Mouse (Mus musculus) liver, postnatal 0 days (tissue): Measurements from ENCODE around the gene Trim67. TPM values are rescaled to one million over a fixed set of nuclear protein-coding genes. Genes with fewer than 3 reads are reported as not detected.

Source experiments
- ATAC-seq: fragments of 200-750 bp; cut with Nextera tagmentation; 2 replicates; pipeline ENCODE4 v1.8.0; 2017; ENCODE audit warnings: mild to moderate bottlenecking, moderate library complexity
- DNase-seq: peaks from one replicate; pipeline ENCODE4 v3.0.0-alpha.2; 2016
- H3K27ac ChIP-seq: fragments of 300-500 bp; sonication (generic); 2 replicates; pipeline ENCODE4 v1.5.1; 2014; ENCODE audit warnings: antibody characterized with exemption, moderate library complexity, mild to moderate bottlenecking, low read depth
- H3K27me3 ChIP-seq: fragments of 300-500 bp; sonication (generic); 2 replicates; pipeline ENCODE4 v1.6.1; 2014; ENCODE audit warnings: low read length, control low read depth, mixed read lengths; ENCODE audit not compliant: insufficient read depth
- H3K36me3 ChIP-seq: fragments of 300-500 bp; sonication (generic); replicated peaks from 2 replicates; pipeline ENCODE4 v1.6.1; 2014; ENCODE audit warnings: mild to moderate bottlenecking, control low read depth, low read length, moderate library complexity, mixed read lengths; ENCODE audit not compliant: insufficient read depth
- H3K4me1 ChIP-seq: fragments of 300-500 bp; sonication (generic); 2 replicates; pipeline ENCODE4 v1.6.1; 2014; ENCODE audit warnings: antibody characterized with exemption, mild to moderate bottlenecking, control low read depth; ENCODE audit not compliant: insufficient read depth
- H3K4me2 ChIP-seq: fragments of 300-500 bp; sonication (generic); 2 replicates; pipeline ENCODE4 v1.6.1; 2014; ENCODE audit warnings: low read depth, mild to moderate bottlenecking, low read length, moderate library complexity, mixed read lengths
- H3K4me3 ChIP-seq: fragments of 300-500 bp; sonication (generic); 2 replicates; pipeline ENCODE4 v1.5.1; 2014; ENCODE audit warnings: low read depth, low read length
- H3K9ac ChIP-seq: fragments of 300-500 bp; sonication (generic); replicated peaks from 2 replicates; pipeline ENCODE4 v1.6.1; 2014; ENCODE audit warnings: mild to moderate bottlenecking, moderate library complexity
- H3K9me3 ChIP-seq: fragments of 300-500 bp; sonication (generic); 2 replicates; pipeline ENCODE4 v1.6.1; 2016; ENCODE audit warnings: mild to moderate bottlenecking, control low read depth, low read length, mixed read lengths
- CTCF ChIP-seq: sonication (generic); IDR thresholded peaks from 2 replicates; pipeline ENCODE4 v1.5.1; 2016; ENCODE audit warnings: antibody characterized with exemption, low read depth
- EP300 ChIP-seq: IDR thresholded peaks from 2 replicates; pipeline ENCODE4 v1.6.1; 2016; ENCODE audit warnings: antibody characterized with exemption, low read depth, mild to moderate bottlenecking
- WGBS: fragments of 180-500 bp; shearing (Covaris S2); extraction: QIAGEN DNeasy Blood & Tissue Kit; methylation state at CpG from one replicate; pipeline ENCODE4 v1.1.7; 2014; ENCODE audit not compliant: insufficient replicate concordance; 5-methylcytosine and 5-hydroxymethylcytosine counted together
- polyA plus RNA-seq: library from polyadenylated mRNA; unstranded; fragments of >200 nt; fragmentation: Nextera tagmentation; extraction: Ambion mirVana; gene quantifications from 2 replicates; pipeline ENCODE4 v1.2.1, GENCODE M21; 2015

Trim67 gene
- polyA plus RNA-seq: 0.05 and 0.06 TPM in 2 replicates

DNA sequence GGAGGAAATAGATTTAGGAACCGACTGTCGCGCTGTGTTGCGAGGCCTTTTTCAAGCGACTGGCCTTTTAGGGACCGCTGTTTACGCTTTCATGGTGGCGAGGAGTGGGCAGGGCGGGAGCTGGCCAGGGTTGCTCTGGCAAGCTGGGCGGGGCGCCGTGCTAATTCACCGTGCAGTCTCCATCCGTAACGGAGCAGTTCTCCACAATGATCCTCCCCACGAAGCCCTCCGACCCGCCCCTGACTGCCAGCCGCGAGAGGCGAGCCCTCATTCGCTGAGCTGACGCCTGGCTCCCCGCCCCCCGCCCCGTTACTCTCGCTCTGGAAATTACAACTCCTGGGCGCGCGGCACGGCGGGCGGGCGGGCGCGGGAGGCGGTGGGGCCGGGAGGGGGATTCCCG is at the start of gene Trim67:
Gene Trim67 (plus strand): TSS at position 385 of the 400 bp plus-strand sequence.
- no peaks in the 10 kb centered on the region for H3K36me3 ChIP-seq
- WGBS: under 1% methylated on average over 31 of the region's 39 CpGs
- H3K4me2 ChIP-seq: peak within 1 kb of the TSS; percentile 76
- peaks cover 25% of the 10 kb centered on the region for H3K4me1 ChIP-seq
- H3K27me3 ChIP-seq: peaks cover 55% of the 10 kb centered on the region
- TF ChIP-seq EP300 (no peak), CTCF (no peak)
- peak within 1 kb of the TSS; percentile 49 for H3K4me3 ChIP-seq
- H3K9me3 ChIP-seq: no peaks in the 10 kb centered on the region
- no peak within 1 kb of the TSS for H3K27ac ChIP-seq
- DNase-seq (peak; percentile 27), ATAC-seq (peak; percentile 25)
- no peak within 1 kb of the TSS for H3K9ac ChIP-seq

DNA sequence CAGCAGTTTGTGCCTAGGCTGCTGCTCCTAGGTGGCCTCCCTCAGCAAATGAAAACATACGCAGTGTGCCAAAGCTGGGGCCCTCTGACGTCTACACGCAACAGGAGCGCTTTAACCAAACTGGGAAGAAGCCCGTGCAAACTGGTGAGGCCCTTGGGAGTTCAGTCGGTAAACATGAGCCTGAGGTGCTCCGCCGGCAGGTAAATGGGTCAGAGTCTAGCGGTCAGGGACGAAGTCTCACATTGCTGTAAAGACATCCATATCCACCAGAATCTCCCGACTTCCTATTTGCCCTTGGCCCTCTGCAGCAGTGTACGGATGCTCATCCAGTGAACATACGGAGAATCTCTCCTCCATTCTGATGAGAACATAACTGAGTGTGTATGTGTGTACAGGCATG is 46.2 kb upstream of the Trim67 start:
- 58% methylated on average over 13 of the region's 13 CpGs for WGBS
- ATAC-seq: peak; percentile 22; the same call in 1 of the 2 replicates
- H3K9me3 ChIP-seq: no peaks in the 10 kb centered on the region
- no peak for DNase-seq
- TF ChIP-seq CTCF (no peak), EP300 (no peak)
- no peak overlapping the region for H3K9ac ChIP-seq
- H3K4me1 ChIP-seq: peaks cover 24% of the 10 kb centered on the region
- no peak overlapping the region for H3K27ac ChIP-seq
- H3K27me3 ChIP-seq: peaks cover 19% of the 10 kb centered on the region
- H3K4me2 ChIP-seq: no peak overlapping the region
- H3K36me3 ChIP-seq: no peaks in the 10 kb centered on the region
- no peak overlapping the region for H3K4me3 ChIP-seq

DNA sequence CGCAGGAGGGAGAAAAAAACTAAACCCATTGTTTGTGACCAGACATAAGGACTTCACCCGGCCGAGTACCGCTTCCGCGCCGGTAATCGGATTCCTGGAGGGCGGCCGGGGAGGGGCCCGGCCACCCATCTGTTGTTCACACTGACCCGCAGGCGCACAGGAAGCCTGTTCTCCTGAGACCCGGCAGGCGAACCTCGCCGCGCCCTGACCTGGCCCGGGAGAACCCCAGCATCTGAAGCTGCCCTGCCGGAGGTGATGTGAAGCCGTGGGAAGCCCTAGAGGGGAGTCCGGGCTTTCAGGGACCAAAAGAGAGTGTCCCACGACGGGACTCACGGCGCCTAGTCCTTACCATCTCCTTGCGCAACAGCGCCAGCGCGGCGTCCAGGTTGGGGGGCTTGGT is 41.7 kb upstream of the Trim67 start:
- peaks cover 21% of the 10 kb centered on the region for H3K4me1 ChIP-seq
- ATAC-seq: peak; percentile 12; the same call in 1 of the 2 replicates

DNA sequence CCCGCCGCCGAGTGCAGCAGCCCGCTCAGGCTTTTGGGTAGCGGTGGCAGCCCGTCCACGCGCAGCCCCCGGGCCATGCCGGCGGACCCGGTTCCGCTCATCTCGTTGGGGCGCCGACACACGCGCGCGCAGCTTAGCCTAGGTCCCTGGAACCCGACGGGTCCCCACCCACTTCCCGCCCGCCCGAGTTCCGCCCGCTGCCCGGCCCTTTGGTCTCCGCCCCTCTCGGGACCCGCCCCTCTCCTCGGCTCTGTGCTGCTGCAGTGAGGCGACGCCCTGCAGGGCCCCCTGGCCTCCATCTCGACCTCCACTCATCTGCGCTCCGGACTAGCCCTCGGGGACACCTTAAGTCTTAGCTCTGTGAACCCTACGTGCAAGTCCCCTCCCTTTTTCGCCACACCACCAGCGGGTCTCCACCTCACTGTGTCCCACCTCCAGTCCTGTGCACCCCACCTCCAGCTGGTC is 41.2 kb upstream of the Trim67 start, which contains the start of gene Fam89a:
Gene Fam89a (minus strand): TSS at position 124 of the 465 bp plus-strand sequence.
- Histone ChIP-seq H3K4me3 (peak within 1 kb of the TSS; percentile 60), H3K4me2 (peak within 1 kb of the TSS; percentile 87), H3K9me3 (no peaks in the 10 kb centered on the region), H3K27me3 (peaks cover 29% of the 10 kb centered on the region), H3K27ac (no peak within 1 kb of the TSS; the same call in 1 of the 2 replicates), H3K36me3 (no peaks in the 10 kb centered on the region), H3K9ac (peak within 1 kb of the TSS; percentile 42), H3K4me1 (peaks cover 16% of the 10 kb centered on the region)
- TF ChIP-seq CTCF: no peak
- TF ChIP-seq EP300: no peak
- DNase-seq (peak; percentile 81), ATAC-seq (peak; percentile 58)
- whole genome bisulfite sequencing: 2% methylated on average over 26 of the region's 41 CpGs

More for the DNA sequence above, 41.7 kb upstream of the Trim67 start:
- H3K4me3 ChIP-seq: peak overlapping the region; percentile 60
- TF ChIP-seq CTCF (no peak), EP300 (no peak)
- WGBS: under 1% methylated on average over 31 of the region's 31 CpGs
- peak overlapping the region; percentile 87 for H3K4me2 ChIP-seq
- no peak overlapping the region; the same call in 1 of the 2 replicates for H3K27ac ChIP-seq
- H3K9ac ChIP-seq: peak overlapping the region; percentile 42
- peak; percentile 28 for DNase-seq
- peaks cover 29% of the 10 kb centered on the region for H3K27me3 ChIP-seq
- no peaks in the 10 kb centered on the region for H3K36me3 ChIP-seq
- H3K9me3 ChIP-seq: no peaks in the 10 kb centered on the region

DNA sequence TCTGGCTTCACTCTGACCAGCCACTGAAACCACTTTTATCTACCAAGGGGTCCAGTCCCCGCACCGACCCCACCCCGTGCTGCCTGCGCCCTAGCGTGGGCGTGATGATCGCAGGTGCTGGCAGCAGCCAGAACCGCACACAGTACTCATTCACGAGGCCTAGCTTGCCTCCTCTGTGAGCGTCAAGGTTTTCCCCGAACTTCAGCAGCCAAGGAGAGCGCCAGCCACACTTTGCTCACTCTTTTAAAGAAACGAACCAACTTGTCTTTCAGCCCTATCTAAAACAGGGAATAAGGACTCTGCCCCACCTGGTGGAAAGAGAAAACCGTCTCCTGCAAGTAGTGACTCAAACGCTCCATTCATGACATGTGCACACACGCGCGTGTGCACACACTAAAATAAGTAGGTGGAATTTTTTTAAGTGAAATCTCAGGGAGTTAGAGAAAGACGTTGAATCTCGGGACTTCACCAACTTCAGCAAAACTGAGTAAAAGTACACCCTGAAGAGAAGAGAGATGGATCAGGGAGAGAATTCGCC is 40.5 kb upstream of the Trim67 start:
- peaks cover 16% of the 10 kb centered on the region for H3K4me1 ChIP-seq
- H3K9me3 ChIP-seq: no peaks in the 10 kb centered on the region
- peaks cover 29% of the 10 kb centered on the region for H3K27me3 ChIP-seq
- no peak for TF ChIP-seq EP300
- TF ChIP-seq CTCF: no peak
- no peak overlapping the region; the same call in 1 of the 2 replicates for H3K4me2 ChIP-seq
- 36% methylated on average over 21 of the region's 21 CpGs for WGBS
- no peak overlapping the region for H3K27ac ChIP-seq
- no peaks in the 10 kb centered on the region for H3K36me3 ChIP-seq
- no peak overlapping the region for H3K4me3 ChIP-seq
- ATAC-seq: no peak
- no peak for DNase-seq
- H3K9ac ChIP-seq: no peak overlapping the region

DNA sequence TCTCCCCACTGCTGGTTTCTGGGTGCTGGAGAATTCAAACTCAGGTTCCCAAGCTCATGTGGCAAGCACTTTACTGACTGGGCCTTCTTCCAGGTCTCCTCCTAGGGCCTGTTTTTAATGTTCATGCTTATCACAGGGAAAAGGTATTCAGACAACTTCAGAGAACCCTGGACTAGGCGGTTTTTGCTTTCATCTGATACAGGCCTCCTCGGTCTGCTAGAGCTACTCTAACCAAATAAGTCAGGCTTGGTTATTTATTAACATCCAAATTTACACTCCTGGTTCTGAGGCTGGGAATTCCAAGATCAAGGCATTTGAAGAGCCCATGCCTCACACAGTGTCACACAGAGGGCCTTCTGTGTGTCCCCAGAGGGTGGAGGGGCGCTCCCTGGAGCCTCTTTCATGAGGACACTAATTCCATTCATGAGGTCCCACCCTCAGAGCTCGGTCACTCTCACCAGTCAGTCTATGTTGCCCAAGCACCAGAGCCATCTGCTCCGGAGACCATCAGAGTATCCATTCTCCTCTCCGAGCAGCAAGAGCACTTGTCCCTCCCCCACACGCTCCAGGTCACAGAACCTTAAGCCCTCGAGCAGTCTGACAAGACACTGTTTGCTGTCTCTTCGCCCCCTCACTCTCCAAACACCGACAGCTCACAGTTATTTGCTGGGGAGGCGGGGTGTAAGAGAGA is 38.6 kb upstream of the Trim67 start:
- DNase-seq (no peak), ATAC-seq (peak; percentile 34; the same call in 1 of the 2 replicates)
- peaks cover 16% of the 10 kb centered on the region for H3K4me1 ChIP-seq
- H3K9ac ChIP-seq: no peak overlapping the region
- 22% methylated on average over 11 of the region's 11 CpGs for WGBS
- no peaks in the 10 kb centered on the region for H3K9me3 ChIP-seq
- no peaks in the 10 kb centered on the region for H3K36me3 ChIP-seq
- H3K27ac ChIP-seq: peak overlapping the region; percentile 69
- H3K4me2 ChIP-seq: no peak overlapping the region
- TF ChIP-seq EP300 (no peak), CTCF (no peak)
- H3K27me3 ChIP-seq: peaks cover 29% of the 10 kb centered on the region
- no peak overlapping the region for H3K4me3 ChIP-seq
